Mouse (Mus musculus) erythroblast, embryonic 14.5 days (primary cell): ENCODE results near the gene Anln.

ENCODE experiments used
- GATA1 ChIP-seq: IDR thresholded peaks from 2 replicates; pipeline ENCODE4 v1.6.1; 2012; ENCODE audit warnings: low read length, inconsistent platforms, mixed read lengths
- TAL1 ChIP-seq: IDR thresholded peaks from 3 replicates; pipeline ENCODE4 v1.6.1; 2012; ENCODE audit warnings: low read length, inconsistent platforms, mixed read lengths

DNA sequence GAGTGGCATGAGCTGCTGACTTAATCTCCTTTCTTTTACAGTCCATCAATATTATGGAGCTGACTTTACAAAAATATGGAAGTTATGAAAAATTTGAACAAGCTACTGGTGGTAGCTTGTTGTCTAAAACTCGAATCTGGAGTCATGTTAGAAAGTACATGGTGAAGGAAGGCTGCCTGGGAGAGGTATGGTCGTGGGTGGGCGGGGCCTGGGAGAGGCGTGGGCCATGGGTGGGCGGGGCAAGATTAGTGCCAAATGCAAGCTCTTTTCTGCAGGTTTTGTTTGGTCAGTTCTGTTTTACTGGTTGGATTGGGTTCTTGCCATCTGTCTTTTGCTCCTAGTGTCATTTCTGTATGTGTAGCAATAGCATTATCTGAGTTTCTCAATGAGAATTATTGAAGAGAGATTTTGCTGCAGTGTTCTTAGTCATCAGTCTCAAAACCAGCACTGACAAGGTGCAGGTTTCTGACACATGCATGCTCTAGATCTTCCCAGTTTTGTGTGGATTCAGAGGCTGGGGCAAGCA, 41.4 kb upstream of the Anln start:
- no peak for TF ChIP-seq TAL1
- no peak for TF ChIP-seq GATA1
